Mouse (Mus musculus): ENCODE measurements around the gene Zfp697.
"Not testable (repeated sequence)": the region's sequence is repeated elsewhere in the genome, so short reads cannot be mapped to it uniquely, and the experiment has no call there.

Gene Zfp697

DNA sequence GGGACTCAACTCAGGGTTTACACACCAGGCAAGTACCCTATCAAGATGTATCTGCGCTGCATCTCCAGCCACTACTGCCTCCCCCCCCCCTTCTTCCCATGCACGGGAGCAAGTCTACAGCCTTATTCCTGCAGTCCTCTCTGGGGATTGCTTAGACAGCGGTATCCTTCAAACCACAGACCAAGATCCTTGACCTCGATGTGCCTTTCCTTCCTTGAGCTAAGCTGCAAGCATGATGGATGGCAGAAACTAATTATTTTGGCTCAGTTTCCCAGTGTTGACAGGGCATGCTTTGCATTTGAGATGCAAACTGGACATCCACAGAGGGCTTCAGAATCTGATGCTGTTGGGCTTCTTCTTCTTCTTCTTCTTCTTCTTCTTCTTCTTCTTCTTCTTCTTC lies 40.7 kb downstream of the Zfp697 start:
- DNase-seq = no peak

DNA sequence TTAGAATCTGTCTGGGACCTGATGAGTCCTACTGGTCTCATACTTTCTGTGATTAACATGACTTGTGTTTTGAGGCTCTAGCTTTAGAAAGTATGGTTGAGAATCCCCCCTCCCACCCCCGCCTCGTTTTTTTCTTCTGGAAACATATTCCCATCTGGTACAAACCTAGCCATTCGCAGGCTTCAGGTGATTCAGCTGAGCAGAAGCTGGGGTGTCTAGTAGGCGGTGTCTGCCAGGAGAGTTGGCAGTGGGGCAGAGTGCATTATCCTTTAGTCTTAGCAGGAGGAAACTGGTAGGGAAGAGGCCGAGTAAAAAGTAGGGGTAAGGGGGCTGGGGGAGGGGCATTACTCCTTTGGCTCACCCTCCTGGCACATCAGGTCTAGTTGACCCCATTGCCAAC lies 44.5 kb downstream of the Zfp697 start:
- no peak for DNase-seq

DNA sequence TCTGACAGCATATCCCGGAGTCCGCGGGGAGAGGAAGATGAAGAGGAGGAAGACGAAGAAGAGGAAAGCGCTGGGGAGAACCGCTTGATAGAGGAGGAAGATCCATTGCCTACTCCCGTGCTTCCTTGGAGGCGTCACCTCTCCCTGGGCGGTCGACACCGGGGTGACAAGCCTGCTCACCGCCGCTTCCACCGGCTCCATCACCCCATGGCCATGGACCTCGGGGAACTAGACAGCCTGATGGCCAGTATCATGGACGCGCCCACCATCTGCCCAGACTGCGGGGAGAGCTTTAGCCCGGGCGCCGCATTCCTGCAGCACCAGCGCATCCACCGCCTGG lies 45.0 kb downstream of the Zfp697 start:
- DNase-seq = no peak

DNA sequence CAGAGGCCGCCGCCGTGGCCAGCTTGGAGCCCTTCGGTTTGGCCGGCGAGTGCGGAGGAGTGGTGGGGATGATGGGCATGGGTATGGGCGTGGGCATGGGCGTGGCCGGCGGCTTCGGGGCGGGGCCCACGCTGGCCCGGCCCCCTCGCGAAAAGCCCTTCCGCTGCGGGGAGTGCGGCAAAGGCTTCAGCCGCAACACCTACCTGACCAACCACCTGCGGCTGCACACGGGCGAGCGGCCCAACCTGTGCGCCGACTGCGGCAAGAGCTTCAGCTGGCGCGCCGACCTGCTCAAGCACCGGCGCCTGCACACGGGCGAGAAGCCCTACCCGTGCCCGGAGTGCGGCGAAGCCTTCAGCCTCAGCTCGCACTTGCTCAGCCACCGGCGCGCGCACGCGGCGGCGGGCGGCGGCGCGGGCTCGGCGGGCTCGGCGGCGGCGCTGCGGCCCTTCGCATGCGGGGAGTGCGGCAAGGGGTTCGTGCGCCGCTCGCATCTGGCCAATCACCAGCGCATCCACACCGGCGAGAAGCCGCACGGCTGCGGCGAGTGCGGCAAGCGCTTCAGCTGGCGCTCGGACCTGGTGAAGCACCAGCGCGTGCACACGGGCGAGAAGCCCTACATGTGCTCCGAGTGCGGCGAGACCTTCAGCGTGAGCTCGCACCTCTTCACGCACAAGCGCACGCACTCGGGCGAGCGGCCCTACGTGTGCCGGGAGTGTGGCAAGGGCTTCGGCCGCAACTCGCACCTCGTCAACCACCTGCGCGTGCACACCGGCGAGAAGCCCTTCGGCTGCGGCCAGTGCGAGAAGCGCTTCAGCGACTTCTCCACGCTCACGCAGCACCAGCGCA lies 45.6 kb downstream of the Zfp697 start:
- peak; percentile 65 for DNase-seq

DNA sequence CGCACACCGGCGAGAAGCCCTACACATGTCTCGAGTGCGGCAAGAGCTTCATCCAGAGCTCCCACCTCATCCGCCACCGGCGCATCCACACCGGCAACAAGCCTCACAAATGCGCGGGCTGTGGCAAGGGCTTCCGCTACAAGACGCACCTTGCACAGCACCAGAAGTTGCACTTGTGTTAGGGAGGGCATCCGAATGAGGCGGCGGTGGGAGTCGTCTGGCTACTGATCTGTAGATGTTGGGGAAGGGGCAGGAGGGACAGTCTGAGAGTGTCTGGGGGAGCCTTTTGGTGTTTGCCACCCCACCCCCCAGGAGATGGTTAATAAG lies 46.2 kb downstream of the Zfp697 start:
- DNase-seq = no peak

DNA sequence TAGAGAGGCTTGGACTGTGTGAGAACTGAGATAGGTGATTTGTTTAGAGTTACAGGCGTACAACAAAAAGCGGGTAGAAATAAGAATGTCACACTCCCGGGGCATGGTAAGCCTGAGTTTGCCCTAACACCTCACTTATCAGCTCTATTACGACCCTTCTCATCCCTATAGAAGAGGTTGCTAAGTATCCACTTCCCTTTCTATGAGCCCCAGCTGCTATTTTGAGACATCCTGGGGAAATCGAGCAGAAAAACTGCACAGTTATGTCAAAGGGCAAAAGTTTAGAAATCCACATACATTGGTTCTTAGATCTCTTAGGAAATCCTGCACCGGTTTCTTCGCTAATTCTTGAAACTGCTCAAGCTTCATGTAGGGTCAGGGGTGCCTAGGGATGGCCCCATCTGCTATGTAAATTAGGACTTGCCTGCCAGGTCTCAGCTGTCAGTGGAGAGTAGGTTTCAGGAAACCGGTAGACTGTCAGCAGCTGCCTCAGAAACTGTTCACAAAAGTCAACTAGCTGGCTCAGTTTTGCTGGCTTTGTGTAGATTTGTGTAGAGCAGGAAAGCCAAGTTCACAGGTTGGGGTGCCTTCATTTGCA lies 46.8 kb downstream of the Zfp697 start:
- no peak for DNase-seq

DNA sequence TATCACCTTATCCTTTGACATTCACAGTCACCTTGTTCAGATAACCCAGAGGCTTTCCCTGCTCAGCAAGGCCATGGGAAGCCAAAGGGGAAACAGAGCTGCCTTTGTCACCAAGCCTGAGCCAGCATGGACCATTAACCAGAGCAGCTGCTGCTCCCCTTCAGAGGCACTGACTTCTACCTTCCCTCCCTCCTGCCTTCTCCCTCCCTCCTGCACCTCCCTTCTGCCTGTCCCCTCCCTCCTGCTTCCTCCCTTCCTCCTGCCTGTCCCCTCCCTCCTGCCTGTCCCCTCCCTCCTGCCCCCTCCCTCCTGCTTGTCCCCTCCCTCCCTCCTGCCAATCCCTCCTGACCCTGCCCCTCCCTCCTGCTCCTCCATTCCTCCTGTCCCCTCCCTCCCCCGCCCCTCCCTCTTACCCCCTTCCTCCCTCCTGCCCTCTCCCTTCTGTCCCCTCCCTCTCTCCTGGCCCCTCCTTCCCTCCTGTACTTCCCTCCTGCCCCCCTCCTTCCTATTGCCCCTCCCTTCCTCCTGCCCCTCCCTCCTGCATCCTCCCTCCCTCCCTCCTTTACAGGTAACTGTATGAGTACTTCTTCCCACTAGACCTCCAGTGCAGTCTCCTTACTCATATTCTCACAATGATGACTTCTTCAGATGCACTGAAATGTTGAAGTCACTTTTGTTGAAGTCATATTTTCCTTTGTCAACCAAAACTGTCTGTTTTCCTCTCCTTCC lies 52.0 kb downstream of the Zfp697 start:
- DNase-seq = no peak

DNA sequence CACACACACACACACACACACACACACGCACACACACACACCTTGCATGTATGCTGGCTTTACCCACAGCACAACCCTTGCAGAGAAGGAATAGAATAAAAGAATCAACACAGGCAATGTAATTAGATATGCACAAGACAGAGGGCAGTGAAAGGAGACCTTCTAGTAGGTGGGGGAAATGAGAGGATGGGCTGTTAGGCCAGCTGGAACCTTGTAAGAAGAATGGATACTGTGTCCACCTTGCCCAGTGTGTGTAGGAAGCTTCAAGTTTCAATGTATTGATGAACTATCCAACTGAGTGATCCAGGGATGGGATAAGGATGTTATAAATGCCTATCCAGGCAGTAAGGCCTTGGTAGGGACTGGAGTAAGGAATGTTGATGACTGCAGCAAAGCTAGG lies 52.8 kb downstream of the Zfp697 start:
- DNase-seq = no peak

DNA sequence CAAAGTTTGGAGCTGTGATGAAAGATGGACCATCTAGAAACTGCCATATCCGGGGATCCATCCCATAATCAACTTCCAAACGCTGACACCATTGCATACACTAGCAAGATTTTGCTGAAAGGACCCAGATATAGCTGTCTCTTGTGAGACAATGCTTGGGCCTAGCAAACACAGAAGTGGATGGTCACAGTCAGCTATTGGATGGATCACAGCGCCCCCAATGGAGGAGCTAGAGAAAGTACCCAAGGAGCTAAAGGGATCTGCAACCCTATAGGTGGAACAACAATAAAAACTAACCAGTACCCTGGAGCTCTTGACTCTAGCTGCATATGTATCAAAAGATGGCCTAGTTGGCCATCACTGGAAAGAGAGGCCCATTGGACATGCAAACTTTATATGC lies 60.0 kb downstream of the Zfp697 start:
- not testable (repeated sequence) for DNase-seq

DNA sequence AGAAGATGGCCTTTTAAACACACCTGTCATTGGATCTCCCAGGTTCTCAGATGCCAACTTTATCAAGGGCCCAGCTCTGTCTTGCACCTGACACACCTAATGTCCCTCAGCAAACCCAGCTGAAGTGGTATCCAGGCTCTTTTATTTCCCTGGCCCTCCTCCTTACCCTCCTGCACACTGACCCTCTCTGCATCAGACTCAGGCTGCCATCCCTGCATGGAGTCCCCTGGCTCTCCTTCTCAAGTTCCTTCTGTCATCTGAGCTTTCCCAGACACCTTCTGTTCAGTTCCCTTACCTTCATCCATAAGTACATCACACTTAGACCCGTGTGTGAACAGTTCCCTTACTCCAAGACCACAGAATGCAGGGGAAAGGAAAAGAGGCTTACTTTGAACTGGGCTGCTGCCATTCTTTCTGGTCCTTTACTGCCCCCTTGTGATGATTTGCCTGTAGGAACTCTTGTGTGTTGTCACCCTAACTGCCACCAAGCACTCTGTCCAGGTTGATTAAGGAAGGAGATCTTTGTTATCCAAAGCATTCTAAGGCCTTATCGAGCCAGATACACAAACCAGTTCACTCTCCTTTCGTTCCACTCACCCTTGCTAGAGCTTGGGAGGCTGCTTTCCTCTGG lies 61.0 kb downstream of the Zfp697 start:
- DNase-seq = not testable (repeated sequence)

DNA sequence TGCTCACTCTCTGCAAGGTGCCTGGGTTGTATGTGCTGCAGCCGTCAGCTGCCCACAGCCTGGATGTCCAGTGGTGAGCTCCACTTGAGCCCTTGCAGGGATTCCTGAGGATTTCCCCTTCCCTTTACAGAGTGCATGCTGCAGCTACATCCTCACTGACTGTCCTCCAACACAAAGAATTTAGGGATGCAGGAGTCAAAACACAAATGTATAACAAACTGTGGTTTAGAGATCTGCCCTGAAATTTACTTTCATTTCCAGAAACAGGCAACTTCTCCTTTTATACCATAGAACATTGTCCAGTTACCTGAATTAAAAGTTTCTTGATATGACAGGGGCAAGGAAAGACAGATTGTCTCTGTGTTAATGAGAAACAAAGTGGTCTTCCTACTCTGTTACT lies 61.7 kb downstream of the Zfp697 start:
- not testable (repeated sequence) for DNase-seq

DNA sequence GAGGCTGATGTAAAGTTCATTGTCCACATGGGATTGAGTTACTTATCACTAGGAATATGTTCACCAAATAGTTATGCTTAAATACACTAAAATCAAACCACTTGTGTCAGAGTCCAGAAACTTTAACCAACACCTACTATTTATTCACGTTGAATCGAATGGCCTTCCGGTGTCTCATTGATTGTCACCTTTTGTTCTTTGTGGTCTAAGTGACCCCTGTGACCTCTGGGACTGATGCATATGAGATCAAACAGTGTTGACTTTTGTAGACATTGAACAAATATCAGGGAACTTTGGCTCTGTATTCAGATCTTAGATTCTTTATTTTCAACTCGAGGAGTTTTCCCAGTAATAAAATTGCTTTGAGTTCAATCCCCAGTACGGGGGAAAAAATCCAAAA lies 71.5 kb downstream of the Zfp697 start:
- DNase-seq = not testable (repeated sequence)

DNA sequence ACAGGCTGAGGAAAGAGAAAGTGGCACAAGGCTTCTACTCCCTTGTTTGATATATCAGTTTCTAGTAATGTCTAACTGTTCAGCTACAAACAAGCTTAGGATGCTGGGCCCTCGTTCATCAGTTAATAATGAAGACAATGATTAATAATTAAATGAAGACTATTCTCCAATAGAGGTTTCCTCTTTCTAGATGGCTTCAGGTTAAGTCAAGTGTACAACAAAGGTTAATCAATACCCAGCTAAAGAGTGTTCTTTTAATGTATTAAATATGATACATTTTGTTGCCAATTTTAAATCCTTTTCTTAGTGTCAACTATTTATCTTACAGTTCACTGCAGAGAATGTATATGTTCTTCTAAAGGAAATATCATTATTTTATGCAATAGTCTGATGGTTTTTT lies 74.8 kb downstream of the Zfp697 start, which contains the start of gene Gm4450:
Gm4450 (minus strand) TSS at position 101 of the 400 bp plus-strand sequence.
- not testable (repeated sequence) for DNase-seq

DNA sequence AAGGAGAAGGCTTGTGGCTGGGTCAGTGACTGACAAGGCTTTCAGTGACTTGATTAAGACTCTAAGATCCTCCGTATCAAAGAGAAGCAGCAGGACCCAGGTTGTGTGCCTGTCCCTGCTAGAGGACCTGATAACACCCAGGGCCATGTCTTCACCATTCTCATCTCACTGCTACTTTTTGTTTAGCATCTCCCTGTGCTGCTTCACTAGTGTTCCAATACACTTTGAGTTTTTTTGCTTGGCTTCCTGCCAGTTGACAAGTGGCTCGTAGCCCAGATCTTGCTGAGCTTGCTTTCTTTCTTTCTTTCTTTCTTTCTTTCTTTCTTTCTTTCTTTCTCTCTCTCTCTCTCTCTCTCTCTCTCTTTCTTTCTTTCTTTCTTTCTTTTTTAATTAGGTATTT lies 87.1 kb downstream of the Zfp697 start:
- not testable (repeated sequence) for DNase-seq

DNA sequence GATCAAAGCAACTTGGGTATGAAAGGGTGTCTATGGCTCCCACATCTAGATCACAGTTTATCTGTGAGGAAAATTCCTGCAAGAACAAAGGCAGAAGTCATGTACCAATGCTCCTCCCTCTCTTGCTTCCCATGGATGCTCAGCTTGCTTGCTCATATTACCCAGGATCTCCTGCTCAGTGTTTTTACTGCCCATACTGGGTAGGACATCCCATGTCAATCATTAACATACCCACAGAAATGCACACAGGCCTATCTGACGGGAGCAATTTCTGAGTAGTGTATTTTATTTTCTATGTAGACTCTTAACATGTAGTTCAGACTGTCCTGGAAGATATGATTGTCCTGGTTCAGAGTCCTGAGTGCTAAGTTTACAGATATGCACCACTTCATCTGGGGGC lies 88.8 kb downstream of the Zfp697 start:
- DNase-seq = not testable (repeated sequence)

DNA sequence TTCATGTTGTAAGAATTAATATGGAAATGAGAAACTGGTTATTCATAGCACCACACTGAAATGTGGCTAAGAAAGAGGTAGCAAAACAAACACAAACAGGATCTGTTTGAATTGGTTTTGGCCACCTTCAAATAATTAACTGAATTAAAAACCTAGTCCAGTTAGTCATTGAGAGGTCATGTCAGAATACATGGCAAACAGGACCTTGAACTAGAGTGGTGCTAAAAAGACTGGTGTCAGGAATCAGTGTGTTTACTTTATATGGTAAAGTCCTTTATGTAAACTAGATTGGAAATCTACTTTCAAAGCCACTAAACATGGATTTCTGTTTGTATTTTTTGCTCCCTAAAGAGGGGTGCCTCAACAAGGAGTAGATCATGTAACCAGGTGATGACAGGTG lies 89.2 kb downstream of the Zfp697 start:
- DNase-seq = not testable (repeated sequence)

DNA sequence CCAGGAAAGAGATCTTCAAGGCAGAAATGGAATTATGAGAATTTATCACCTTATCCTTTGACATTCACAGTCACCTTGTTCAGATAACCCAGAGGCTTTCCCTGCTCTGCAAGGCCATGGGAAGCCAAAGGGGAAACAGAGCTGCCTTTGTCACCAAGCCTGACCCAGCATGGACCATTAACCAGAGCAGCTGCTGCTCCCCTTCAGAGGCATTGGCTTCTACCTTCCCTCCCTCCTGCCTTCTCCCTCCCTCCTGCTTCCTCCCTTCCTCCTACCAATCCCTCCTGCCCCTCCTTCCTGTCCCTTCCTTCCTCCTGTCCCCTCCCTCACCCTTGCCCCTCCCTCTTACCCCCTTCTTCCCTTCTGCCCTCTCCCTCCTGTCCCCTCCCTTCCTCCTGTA lies 111.9 kb downstream of the Zfp697 start:
- not testable (repeated sequence) for DNase-seq

DNA sequence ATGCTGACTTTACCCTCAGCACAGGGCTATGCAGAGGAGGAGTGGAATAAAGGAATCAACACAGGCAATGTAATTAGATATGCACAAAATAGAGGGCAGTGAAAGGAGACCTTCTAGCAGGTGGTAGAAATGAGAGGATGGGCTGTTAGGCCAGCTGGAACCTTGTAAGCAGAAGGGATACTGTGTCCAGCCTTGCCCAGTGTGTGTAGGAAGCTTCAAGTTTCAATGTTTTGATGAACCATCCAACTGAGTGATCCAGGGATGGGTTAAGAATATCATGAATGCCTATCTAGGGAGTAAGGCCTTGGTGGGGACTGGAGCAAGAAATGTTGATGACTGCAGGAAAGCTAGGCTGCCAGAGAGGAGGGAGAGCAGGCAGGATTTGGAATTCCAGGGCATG lies 112.8 kb downstream of the Zfp697 start:
- DNase-seq = not testable (repeated sequence)

DNA sequence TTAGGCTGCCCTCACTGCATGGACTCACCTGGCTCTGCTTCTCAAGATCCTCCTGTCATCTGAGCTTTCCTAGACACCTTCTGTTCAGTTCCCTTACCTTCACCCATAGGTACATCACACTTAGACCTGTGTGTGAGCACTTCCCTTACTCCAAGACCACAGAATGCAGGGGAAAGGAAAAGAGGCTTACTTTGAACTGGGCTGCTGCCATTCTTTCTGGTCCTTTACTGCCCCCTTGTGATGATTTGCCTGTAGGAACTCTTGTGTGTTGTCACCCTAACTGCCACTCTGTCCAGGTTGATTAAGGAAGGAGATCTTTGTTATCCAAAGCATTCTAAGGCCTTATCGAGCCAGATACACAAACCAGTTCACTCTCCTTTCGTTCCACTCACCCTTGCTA lies 114.5 kb downstream of the Zfp697 start:
- not testable (repeated sequence) for DNase-seq

DNA sequence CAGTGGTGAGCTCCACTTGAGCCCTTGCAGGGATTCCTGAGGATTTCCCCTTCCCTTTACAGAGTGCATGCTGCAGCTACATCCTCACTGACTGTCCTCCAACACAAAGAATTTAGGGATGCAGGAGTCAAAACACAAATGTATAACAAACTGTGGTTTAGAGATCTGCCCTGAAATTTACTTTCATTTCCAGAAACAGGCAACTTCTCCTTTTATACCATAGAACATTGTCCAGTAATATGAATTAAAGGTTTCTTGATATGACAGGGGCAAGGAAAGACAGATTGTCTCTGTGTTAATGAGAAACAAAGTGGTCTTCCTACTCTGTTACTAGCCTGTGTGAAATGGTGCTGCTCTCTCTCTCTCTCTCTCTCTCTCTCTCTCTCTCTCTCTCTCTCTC lies 115.1 kb downstream of the Zfp697 start:
- DNase-seq = not testable (repeated sequence)

DNA sequence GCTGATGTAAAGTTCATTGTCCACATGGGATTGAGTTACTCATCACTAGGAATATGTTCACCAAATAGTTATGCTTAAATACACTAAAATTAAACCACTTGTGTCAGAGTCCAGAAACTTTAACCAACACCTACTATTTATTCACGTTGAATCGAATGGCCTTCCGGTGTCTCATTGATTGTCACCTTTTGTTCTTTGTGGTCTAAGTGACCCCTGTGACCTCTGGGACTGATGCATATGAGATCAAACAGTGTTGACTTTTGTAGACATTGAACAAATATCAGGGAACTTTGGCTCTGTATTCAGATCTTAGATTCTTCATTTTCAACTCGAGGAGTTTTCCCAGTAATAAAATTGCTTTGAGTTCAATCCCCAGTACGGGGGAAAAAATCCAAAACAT lies 125.0 kb downstream of the Zfp697 start:
- DNase-seq = not testable (repeated sequence)

DNA sequence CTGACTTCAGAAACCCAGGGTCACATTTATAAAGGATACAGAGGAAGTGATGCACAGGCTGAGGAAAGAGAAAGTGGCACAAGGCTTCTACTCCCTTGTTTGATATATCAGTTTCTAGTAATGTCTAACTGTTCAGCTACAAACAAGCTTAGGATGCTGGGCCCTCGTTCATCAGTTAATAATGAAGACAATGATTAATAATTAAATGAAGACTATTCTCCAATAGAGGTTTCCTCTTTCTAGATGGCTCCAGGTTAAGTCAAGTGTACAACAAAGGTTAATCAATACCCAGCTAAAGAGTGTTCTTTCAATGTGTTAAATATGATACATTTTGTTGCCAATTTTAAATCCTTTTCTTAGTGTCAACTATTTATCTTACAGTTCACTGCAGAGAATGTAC lies 128.2 kb downstream of the Zfp697 start, which contains the start of gene Hsd3b4:
Hsd3b4 (minus strand) TSS at position 101 of the 400 bp plus-strand sequence.
- DNase-seq = not testable (repeated sequence)

DNA sequence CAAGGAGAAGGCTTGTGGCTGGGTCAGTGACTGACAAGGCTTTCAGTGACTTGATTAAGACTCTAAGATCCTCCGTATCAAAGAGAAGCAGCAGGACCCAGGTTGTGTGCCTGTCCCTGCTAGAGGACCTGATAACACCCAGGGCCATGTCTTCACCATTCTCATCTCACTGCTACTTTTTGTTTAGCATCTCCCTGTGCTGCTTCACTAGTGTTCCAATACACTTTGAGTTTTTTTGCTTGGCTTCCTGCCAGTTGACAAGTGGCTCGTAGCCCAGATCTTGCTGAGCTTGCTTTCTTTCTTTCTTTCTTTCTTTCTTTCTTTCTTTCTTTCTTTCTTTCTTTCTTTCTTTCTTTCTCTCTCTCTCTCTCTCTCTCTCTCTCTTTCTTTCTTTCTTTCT lies 140.5 kb downstream of the Zfp697 start:
- not testable (repeated sequence) for DNase-seq

Data from lung, postnatal 14 days (tissue).